10 mouse cellular contexts compared by ENCODE assay signal in the genomic region with DNA sequence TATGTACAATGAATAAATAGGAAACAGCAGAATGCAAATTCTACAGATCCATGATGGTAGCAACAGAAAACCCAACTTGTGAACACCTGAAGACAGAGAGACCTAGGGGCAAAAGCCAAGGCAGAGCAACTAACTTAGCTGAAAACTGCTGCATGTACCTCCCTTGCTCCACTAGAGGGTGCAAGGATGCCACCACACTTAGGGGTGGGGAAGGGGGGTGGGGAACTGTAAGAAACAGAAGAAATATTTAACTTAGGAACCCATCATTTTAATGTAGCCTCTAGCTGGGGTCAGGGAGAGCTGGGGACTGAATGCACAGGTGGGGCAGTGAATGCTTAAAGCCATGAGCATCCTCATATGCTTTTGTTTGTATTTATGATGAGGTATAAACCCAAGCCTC.
A peak's percentile ranks its signal among the peaks of the same experiment; 100 is the strongest.
DNase-seq lines count a peak whose midpoint lies in the region; ATAC-seq and TF ChIP-seq lines count a peak whose summit lies in the region.
"Had no signal": no experiment of that assay in that cellular context is flagged by ENCODE, and none has a peak within 500 bp of the region (broad histone marks: within the 10 kb centered on the region; RNA-seq: fewer than 3 reads in every experiment).

No protein-coding gene starts in this region.

- TF ChIP-seq EP300 in ES-Bruce4 (IDR thresholded peaks at IDR 0.05; ENCODE audit: insufficient read depth, low read depth, low read length), result no peak

- H3K4me2 ChIP-seq in hindbrain, embryonic 11.5 days (replicated peaks; ENCODE audit: low read depth, low read length), result no peak overlapping the region
- no peak overlapping the region for H3K4me2 ChIP-seq in hindbrain, embryonic 16.5 days (ENCODE audit: low read length)
- H3K4me2 ChIP-seq in neural tube, embryonic 13.5 days, result no peak overlapping the region
- H3K4me2 ChIP-seq: embryonic facial prominence, embryonic 15.5 days had no signal

- intact Hi-C loops in gastrocnemius, postnatal 36 days (cut with DNase I), result loop anchor here (2.0 to 5.0 kb wide), 2 partner anchors 112 to 132 kb away; no protein-coding TSS in a partner anchor

- TF ChIP-seq POLR2A in ES-Bruce4 (IDR thresholded peaks at IDR 0.05; ENCODE audit: insufficient read depth, low read length), result no peak

- H3K9me3 ChIP-seq in hindbrain, embryonic 11.5 days (ENCODE audit: control insufficient read depth, low read length), result no peaks in the 10 kb centered on the region
- no peaks in the 10 kb centered on the region for H3K9me3 ChIP-seq in hindbrain, embryonic 16.5 days (ENCODE audit: control insufficient read depth, low read length)
- H3K9me3 ChIP-seq in ES-Bruce4 (replicated peaks; ENCODE audit: control insufficient read depth, insufficient read depth, low read length, poor library complexity, severe bottlenecking), result no peaks in the 10 kb centered on the region
- no peaks in the 10 kb centered on the region for H3K9me3 ChIP-seq in neural tube, embryonic 13.5 days
- H3K9me3 ChIP-seq: embryonic facial prominence, embryonic 15.5 days had no signal

- DNase-seq in hindbrain, embryonic 11.5 days (ENCODE audit: low spot score), result peak; percentile 64
- DNase-seq in cerebellum, adult 9-11 months, result peak; percentile 38
- DNase-seq in induced T-regulatory cell, adult 2 months (ENCODE audit: low read depth), result peak; percentile 11
- no peak for DNase-seq in gastrocnemius, postnatal 36 days

- H3K27me3 ChIP-seq in hindbrain, embryonic 11.5 days (ENCODE audit: control insufficient read depth, insufficient read depth, low read length), result no peaks in the 10 kb centered on the region
- H3K27me3 ChIP-seq in hindbrain, embryonic 16.5 days (replicated peaks; ENCODE audit: control insufficient read depth, insufficient read depth, low read length), result no peaks in the 10 kb centered on the region
- no peaks in the 10 kb centered on the region for H3K27me3 ChIP-seq in ES-Bruce4 (ENCODE audit: control insufficient read depth, insufficient read depth, low read length, poor library complexity, severe bottlenecking)
- no peaks in the 10 kb centered on the region for H3K27me3 ChIP-seq in neural tube, embryonic 13.5 days
- H3K27me3 ChIP-seq: embryonic facial prominence, embryonic 15.5 days had no signal

- no peaks in the 10 kb centered on the region for H3K4me1 ChIP-seq in hindbrain, embryonic 11.5 days (replicated peaks; ENCODE audit: control insufficient read depth, insufficient read depth, low read length)
- 0 out of 2 replicates have a peak, but pooled peaks cover 2% of the 10 kb centered on the region for H3K4me1 ChIP-seq in hindbrain, embryonic 16.5 days (ENCODE audit: control insufficient read depth, insufficient read depth, low read depth, low read length)
- H3K4me1 ChIP-seq in ES-Bruce4 (ENCODE audit: control insufficient read depth, insufficient read depth, low read length), result no peaks in the 10 kb centered on the region
- peaks cover 16% of the 10 kb centered on the region for H3K4me1 ChIP-seq in neural tube, embryonic 13.5 days (replicated peaks)

- no peak overlapping the region for H3K27ac ChIP-seq in hindbrain, embryonic 11.5 days (ENCODE audit: low read depth, low read length)
- H3K27ac ChIP-seq in hindbrain, embryonic 16.5 days (ENCODE audit: low read depth, low read length), result no peak overlapping the region
- H3K27ac ChIP-seq in ES-Bruce4 (ENCODE audit: insufficient read depth, low read length), result no peak overlapping the region
- H3K27ac ChIP-seq in neural tube, embryonic 13.5 days (replicated peaks), result no peak overlapping the region
- H3K27ac ChIP-seq: macrophage had no signal

- ATAC-seq in hindbrain, embryonic 11.5 days (ENCODE audit: low FRiP score), result no peak
- ATAC-seq in hindbrain, embryonic 16.5 days, result no peak
- 0 out of 2 replicates have a peak, but pooled peaks have one; percentile 27 for ATAC-seq in neural tube, embryonic 13.5 days (ENCODE audit: low read depth)
- no peak for ATAC-seq in monocyte, adult 5-6 weeks (replicated peaks; ENCODE audit: insufficient number of reproducible peaks, low FRiP score, low TSS enrichment, poor library complexity, severe bottlenecking)

- no peak overlapping the region for H3K4me3 ChIP-seq in hindbrain, embryonic 11.5 days (ENCODE audit: low read depth, low read length)
- H3K4me3 ChIP-seq in hindbrain, embryonic 16.5 days (ENCODE audit: low read length), result no peak overlapping the region
- H3K4me3 ChIP-seq in ES-Bruce4 (ENCODE audit: low read depth, low read length), result no peak overlapping the region
- no peak overlapping the region for H3K4me3 ChIP-seq in neural tube, embryonic 13.5 days
- H3K4me3 ChIP-seq: embryonic facial prominence, embryonic 15.5 days had no signal

- no peaks in the 10 kb centered on the region for H3K36me3 ChIP-seq in hindbrain, embryonic 11.5 days (ENCODE audit: control insufficient read depth, insufficient read depth, low read length)
- no peaks in the 10 kb centered on the region for H3K36me3 ChIP-seq in hindbrain, embryonic 16.5 days (ENCODE audit: control insufficient read depth, insufficient read depth, low read length)
- no peaks in the 10 kb centered on the region for H3K36me3 ChIP-seq in ES-Bruce4 (ENCODE audit: control insufficient read depth, insufficient read depth, low read length, poor library complexity, severe bottlenecking)
- no peaks in the 10 kb centered on the region for H3K36me3 ChIP-seq in neural tube, embryonic 13.5 days
- H3K36me3 ChIP-seq: embryonic facial prominence, embryonic 15.5 days had no signal

- no peak overlapping the region for H3K9ac ChIP-seq in hindbrain, embryonic 11.5 days (ENCODE audit: low read depth, low read length)
- H3K9ac ChIP-seq in hindbrain, embryonic 16.5 days (ENCODE audit: low read depth, low read length), result no peak overlapping the region
- no peak overlapping the region for H3K9ac ChIP-seq in ES-Bruce4 (ENCODE audit: low read depth, poor library complexity, severe bottlenecking)
- H3K9ac ChIP-seq in neural tube, embryonic 13.5 days, result no peak overlapping the region
- H3K9ac ChIP-seq: embryonic facial prominence, embryonic 15.5 days had no signal

- peak; percentile 66 for TF ChIP-seq CTCF in ES-Bruce4 (IDR thresholded peaks at IDR 0.05; ENCODE audit: low read depth, low read length)

Comparison
In these comparisons a context has a peak if more than half of its experiments do, and no peak if none do; other contexts are left out.
1. DNase-seq: peak in hindbrain, embryonic 11.5 days (single experiment), cerebellum, adult 9-11 months (single experiment) and induced T-regulatory cell, adult 2 months (single experiment); none in gastrocnemius, postnatal 36 days (0 of 2).